Mouse (Mus musculus): ENCODE data around the gene Rpl37a.

- TF ChIP-seq CTCF (IDR thresholded peaks at IDR 0.05; ENCODE audit: extremely low read depth, insufficient read depth, insufficient read length, insufficient replicate concordance): no peak
- no peak for TF ChIP-seq POLR2A (IDR thresholded peaks at IDR 0.05; ENCODE audit: low read depth, low read length)
These were observed 6.5 kb downstream of the Rpl37a start for GRCm38 (mm10) chr1:72717540-72717939.
